Mouse (Mus musculus): ENCODE measurements around the gene Apopt1. TPM values are rescaled to one million over a fixed set of nuclear protein-coding genes. Genes with fewer than 3 reads are reported as not detected.

The Apopt1 gene
- polyA plus RNA-seq (2016; fragmentation: Nextera tagmentation; extraction: Ambion mirVana) = 57.4 and 64.8 TPM in 2 replicates

DNA sequence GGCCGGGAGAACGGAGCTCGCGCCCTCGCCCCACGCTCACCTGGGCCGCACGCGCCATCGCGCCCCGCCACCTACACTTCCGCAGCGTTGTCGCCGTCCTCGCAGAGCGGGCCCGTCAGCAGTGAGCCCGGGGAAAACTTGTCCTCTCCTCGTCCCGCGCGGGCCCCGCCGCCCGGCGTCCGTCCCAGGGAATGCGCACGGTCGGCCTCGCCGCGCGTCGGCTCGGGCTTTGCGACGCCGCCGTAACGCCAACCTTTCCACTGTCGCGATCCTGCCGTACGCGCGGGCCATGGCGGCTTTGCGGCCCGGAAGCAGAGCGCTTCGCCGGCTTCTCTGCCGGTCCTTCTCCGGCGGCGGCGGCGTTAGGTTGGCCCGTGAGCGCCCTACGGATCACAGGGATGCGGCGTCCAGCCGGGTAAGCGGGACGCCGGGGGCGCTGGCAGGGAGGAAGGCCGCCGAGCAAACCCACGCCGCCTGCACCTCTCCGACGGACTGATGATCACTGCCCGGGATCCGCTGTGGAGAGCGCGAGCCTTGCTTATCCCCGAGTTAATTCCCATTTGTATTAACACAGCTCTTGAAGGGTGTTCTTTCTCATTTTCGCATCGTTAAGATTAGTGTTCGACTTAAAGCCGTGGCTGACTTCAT lies at the start of gene Apopt1, which contains the start of gene Bag5:
Apopt1 (plus strand) TSS at position 258 of the 648 bp plus-strand sequence.
Bag5 (minus strand) TSS at position 254 of the 648 bp plus-strand sequence.
- under 1% methylated on average over 86 of the region's 86 CpGs for WGBS
- H3K27me3 ChIP-seq (ENCODE audit: low read depth, poor library complexity, severe bottlenecking) = no peaks in the 10 kb centered on the region
- peaks cover 28% of the 10 kb centered on the region for H3K4me1 ChIP-seq
- H3K36me3 ChIP-seq = peaks cover 56% of the 10 kb centered on the region
- no peaks in the 10 kb centered on the region for H3K9me3 ChIP-seq (replicated peaks)
- DNase-seq (ENCODE audit: low spot score) = peak; percentile 95
- H3K4me3 ChIP-seq = peak within 1 kb of the TSS; percentile 96
- peak within 1 kb of the TSS; percentile 95 for H3K27ac ChIP-seq

GRCm38 (mm10) chr12:111664144-111664634 lies 48.9 kb upstream of the Apopt1 start:
- H3K4me3 ChIP-seq = no peak overlapping the region
- H3K9me3 ChIP-seq (replicated peaks) = no peaks in the 10 kb centered on the region
- peaks cover 36% of the 10 kb centered on the region for H3K36me3 ChIP-seq
- peak overlapping the region; percentile 50; the same call in 1 of the 2 replicates for H3K27ac ChIP-seq
- H3K4me1 ChIP-seq = peaks cover 21% of the 10 kb centered on the region
- peaks cover 7% of the 10 kb centered on the region for H3K27me3 ChIP-seq (ENCODE audit: low read depth, poor library complexity, severe bottlenecking)
- no peak for DNase-seq (ENCODE audit: low spot score)
- WGBS = 48% methylated on average over 6 of the region's 6 CpGs

- WGBS = 84% methylated on average over 13 of the region's 13 CpGs
- Histone ChIP-seq H3K4me1 (peaks cover 29% of the 10 kb centered on the region), H3K36me3 (peaks cover 25% of the 10 kb centered on the region)
Observed at GRCm38 (mm10) chr12:111665041-111665880, 47.8 kb upstream of the Apopt1 start.

GRCm38 (mm10) chr12:111666380-111666779 lies 46.7 kb upstream of the Apopt1 start:
- Histone ChIP-seq H3K27me3 (ENCODE audit: low read depth, poor library complexity, severe bottlenecking) (peaks cover 29% of the 10 kb centered on the region), H3K36me3 (peaks cover 15% of the 10 kb centered on the region), H3K4me1 (peaks cover 40% of the 10 kb centered on the region), H3K27ac (no peak overlapping the region), H3K4me3 (no peak overlapping the region), H3K9me3 (replicated peaks) (no peaks in the 10 kb centered on the region)
- DNase-seq (ENCODE audit: low spot score) = no peak
- WGBS = 78% methylated on average over 13 of the region's 13 CpGs

More at GRCm38 (mm10) chr12:111665041-111665880, 47.8 kb upstream of the Apopt1 start:
- no peak overlapping the region for H3K4me3 ChIP-seq
- H3K27ac ChIP-seq = no peak overlapping the region
- no peak for DNase-seq (ENCODE audit: low spot score)
- H3K27me3 ChIP-seq (ENCODE audit: low read depth, poor library complexity, severe bottlenecking) = peaks cover 18% of the 10 kb centered on the region
- no peaks in the 10 kb centered on the region for H3K9me3 ChIP-seq (replicated peaks)

DNA sequence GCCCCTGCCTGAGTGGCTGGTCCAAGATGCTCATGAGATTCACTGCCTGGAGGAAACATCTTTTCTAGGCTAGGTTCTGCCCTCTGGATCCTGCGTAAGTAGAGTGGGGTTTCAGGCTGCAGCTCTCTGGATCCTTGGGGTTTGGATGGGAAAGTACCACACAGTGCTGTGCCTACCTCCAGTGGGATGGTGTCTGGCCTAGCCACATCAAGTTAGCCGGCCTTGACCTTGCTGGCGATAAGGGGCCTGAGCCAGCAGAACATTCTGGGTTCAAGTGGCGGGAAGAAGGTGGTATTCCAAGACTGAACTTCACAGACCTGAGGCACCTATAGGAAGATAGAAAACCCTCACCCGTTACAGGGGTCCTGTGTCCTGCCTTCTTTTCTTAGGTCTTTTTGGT lies 45.6 kb upstream of the Apopt1 start:
- no peak overlapping the region for H3K27ac ChIP-seq

DNA sequence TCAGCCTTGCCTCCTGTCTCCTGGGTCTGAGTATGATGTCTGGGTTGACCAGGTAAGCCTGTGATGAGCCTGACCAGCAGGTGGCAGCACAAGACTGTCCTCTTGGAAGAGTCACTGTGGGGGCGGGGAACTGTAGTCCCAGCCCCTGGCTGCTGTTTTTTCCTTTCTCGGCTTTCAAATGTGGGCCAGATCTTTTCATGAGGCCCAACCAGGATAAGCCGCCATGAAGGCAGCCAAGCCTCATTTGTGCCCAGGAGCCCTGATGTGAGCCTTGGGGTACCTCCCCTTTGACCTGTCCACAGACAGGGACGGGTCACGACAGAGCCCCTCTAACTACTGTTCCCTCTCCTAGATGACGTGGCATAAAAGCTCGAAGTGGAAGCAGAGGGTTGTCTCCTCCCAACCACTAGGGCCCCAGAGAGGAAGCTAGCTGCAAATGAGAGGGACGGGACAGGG lies 44.6 kb upstream of the Apopt1 start:
- peaks cover 50% of the 10 kb centered on the region for H3K27me3 ChIP-seq (ENCODE audit: low read depth, poor library complexity, severe bottlenecking)
- no peaks in the 10 kb centered on the region for H3K9me3 ChIP-seq (replicated peaks)
- DNase-seq (ENCODE audit: low spot score) = peak; percentile 96
- under 1% methylated on average over 8 of the region's 8 CpGs for WGBS
- H3K4me1 ChIP-seq = peaks cover 58% of the 10 kb centered on the region
- H3K4me3 ChIP-seq = peak overlapping the region; percentile 42
- H3K27ac ChIP-seq = peak overlapping the region; percentile 67
- H3K36me3 ChIP-seq = peaks cover 5% of the 10 kb centered on the region; the same call in 1 of the 2 replicates

More for the DNA sequence above, 45.6 kb upstream of the Apopt1 start:
- 91% methylated on average over 5 of the region's 5 CpGs for WGBS
- H3K4me1 ChIP-seq = peaks cover 51% of the 10 kb centered on the region
- no peak for DNase-seq (ENCODE audit: low spot score)
- peaks cover 40% of the 10 kb centered on the region for H3K27me3 ChIP-seq (ENCODE audit: low read depth, poor library complexity, severe bottlenecking)
- H3K4me3 ChIP-seq = no peak overlapping the region
- H3K36me3 ChIP-seq = peaks cover 6% of the 10 kb centered on the region; the same call in 1 of the 2 replicates
- no peaks in the 10 kb centered on the region for H3K9me3 ChIP-seq (replicated peaks)

DNA sequence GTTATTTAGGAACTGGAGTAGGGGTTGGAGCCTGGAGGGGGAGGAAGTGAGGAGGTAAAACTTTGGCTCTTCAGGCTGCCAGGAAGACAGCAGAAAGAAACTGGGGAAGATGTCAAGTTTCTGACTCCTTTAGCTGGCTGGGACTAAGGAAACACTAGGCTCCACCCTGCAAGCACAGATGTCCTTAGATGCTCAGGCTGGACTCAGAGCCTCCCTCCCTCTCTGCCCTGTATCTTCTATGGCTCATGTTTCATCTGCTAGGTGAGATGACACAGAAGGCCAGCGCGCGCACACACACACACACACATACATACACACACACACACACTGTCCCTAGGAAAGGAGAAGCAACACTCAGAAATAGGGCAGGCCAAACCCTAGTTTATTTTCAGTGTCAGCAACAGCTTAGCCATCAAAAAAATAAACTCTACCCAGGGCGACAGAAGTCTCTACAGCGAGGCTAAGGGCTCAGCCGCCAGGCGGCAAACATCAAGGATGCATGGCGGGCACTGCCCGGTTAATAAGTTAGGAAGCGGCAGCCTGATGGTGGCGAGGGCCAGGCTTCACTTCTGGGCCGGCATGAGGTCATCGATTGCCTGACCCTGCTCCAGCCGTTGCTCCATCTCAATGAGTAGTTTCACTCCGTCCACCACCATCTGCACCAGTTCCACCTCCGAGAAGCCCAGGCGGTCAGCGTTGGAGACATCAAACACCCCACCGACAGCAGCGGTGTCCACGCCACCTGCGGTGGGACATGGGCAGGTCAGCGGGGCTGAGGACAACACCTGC lies 43.9 kb upstream of the Apopt1 start:
- peak overlapping the region; percentile 42 for H3K4me3 ChIP-seq
- no peak for DNase-seq (ENCODE audit: low spot score)
- peaks cover 57% of the 10 kb centered on the region for H3K27me3 ChIP-seq (ENCODE audit: low read depth, poor library complexity, severe bottlenecking)
- 0 out of 2 replicates have a peak, but pooled peaks cover 2% of the 10 kb centered on the region for H3K36me3 ChIP-seq
- 64% methylated on average over 23 of the region's 23 CpGs for WGBS
- no peaks in the 10 kb centered on the region for H3K9me3 ChIP-seq (replicated peaks)
- peaks cover 51% of the 10 kb centered on the region for H3K4me1 ChIP-seq
- peak overlapping the region; percentile 67 for H3K27ac ChIP-seq

DNA sequence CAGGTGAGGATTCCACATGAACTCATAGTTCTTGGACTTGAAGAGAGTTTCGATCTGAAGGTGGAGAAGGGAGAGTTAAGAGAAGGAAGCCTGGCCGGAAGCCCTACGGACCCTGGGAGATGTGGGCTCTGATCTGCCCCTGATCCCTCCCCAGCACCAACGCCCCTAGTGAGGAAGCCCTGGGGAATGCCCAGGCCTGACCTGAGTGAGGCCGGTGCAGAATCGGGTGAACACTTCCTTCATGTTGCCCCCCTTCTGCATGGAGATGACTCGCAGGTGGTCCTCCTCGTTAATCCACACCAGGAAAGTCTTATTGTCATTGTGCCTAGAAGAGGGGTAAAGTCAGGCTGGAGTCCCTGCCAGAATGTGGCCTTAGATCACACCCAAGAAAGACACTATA lies 43.1 kb upstream of the Apopt1 start:
- no peak for DNase-seq (ENCODE audit: low spot score)
- peak overlapping the region; percentile 58 for H3K4me3 ChIP-seq
- peaks cover 64% of the 10 kb centered on the region for H3K27me3 ChIP-seq (ENCODE audit: low read depth, poor library complexity, severe bottlenecking)
- H3K4me1 ChIP-seq = peaks cover 48% of the 10 kb centered on the region
- no peaks in the 10 kb centered on the region for H3K9me3 ChIP-seq (replicated peaks)
- H3K27ac ChIP-seq = no peak overlapping the region
- WGBS = 51% methylated on average over 8 of the region's 8 CpGs
- no peaks in the 10 kb centered on the region for H3K36me3 ChIP-seq

GRCm38 (mm10) chr12:111670371-111670971 lies 42.6 kb upstream of the Apopt1 start:
- Histone ChIP-seq H3K4me1 (peaks cover 48% of the 10 kb centered on the region), H3K27ac (no peak overlapping the region), H3K9me3 (replicated peaks) (no peaks in the 10 kb centered on the region), H3K36me3 (no peaks in the 10 kb centered on the region), H3K4me3 (peak overlapping the region; percentile 58), H3K27me3 (ENCODE audit: low read depth, poor library complexity, severe bottlenecking) (peaks cover 69% of the 10 kb centered on the region)
- 2% methylated on average over 28 of the region's 29 CpGs for WGBS
- DNase-seq (ENCODE audit: low spot score) = no peak

GRCm38 (mm10) chr12:111670976-111671375 lies 42.1 kb upstream of the Apopt1 start:
- H3K27ac ChIP-seq = no peak overlapping the region
- peak; percentile 60 for DNase-seq (ENCODE audit: low spot score)
- peak overlapping the region; percentile 58 for H3K4me3 ChIP-seq
- no peaks in the 10 kb centered on the region for H3K9me3 ChIP-seq (replicated peaks)
- peaks cover 48% of the 10 kb centered on the region for H3K4me1 ChIP-seq
- H3K36me3 ChIP-seq = no peaks in the 10 kb centered on the region
- WGBS = 1% methylated on average over 35 of the region's 35 CpGs
- peaks cover 74% of the 10 kb centered on the region for H3K27me3 ChIP-seq (ENCODE audit: low read depth, poor library complexity, severe bottlenecking)

DNA sequence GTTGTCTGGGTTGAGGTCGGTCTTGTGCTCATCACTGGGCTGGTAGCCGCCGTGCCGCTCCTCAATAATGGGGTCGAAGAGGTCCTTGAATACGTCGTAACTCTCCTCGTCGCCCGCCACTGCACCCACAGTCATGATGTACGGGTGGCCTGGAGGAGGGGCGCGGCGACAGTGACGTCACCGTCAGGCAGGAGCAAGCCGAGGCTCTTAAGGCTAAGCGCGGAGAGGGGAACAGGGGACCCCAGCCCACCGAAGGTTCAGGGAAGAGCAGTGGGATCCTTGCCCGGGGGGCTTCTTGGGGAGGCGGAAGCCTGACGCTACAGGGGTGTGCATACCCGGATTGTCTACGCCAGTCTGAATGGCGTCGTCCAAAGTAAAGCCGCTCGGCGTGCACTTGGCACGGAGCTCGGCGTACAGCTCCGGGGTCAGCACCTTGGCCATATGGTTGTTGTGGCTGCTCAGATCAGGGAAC lies 41.6 kb upstream of the Apopt1 start:
- Histone ChIP-seq H3K4me1 (peaks cover 48% of the 10 kb centered on the region), H3K27ac (peak overlapping the region; percentile 63; the same call in 1 of the 2 replicates), H3K36me3 (no peaks in the 10 kb centered on the region), H3K4me3 (peak overlapping the region; percentile 58), H3K27me3 (ENCODE audit: low read depth, poor library complexity, severe bottlenecking) (peaks cover 76% of the 10 kb centered on the region), H3K9me3 (replicated peaks) (no peaks in the 10 kb centered on the region)
- under 1% methylated on average over 34 of the region's 34 CpGs for WGBS
- DNase-seq (ENCODE audit: low spot score) = peak; percentile 68

GRCm38 (mm10) chr12:111672176-111672575 lies 40.9 kb upstream of the Apopt1 start, which contains the start of gene Ckb:
Gene Ckb (minus strand): TSS chr12:111672338.
- Histone ChIP-seq H3K27ac (peak within 1 kb of the TSS; percentile 63), H3K36me3 (no peaks in the 10 kb centered on the region), H3K9me3 (replicated peaks) (no peaks in the 10 kb centered on the region), H3K4me1 (peaks cover 51% of the 10 kb centered on the region), H3K4me3 (peak within 1 kb of the TSS; percentile 58), H3K27me3 (ENCODE audit: low read depth, poor library complexity, severe bottlenecking) (peaks cover 76% of the 10 kb centered on the region)
- under 1% methylated on average over 31 of the region's 31 CpGs for WGBS
- DNase-seq (ENCODE audit: low spot score) = peak; percentile 80

Measured in limb, embryonic 10.5 days (tissue).